Mouse (Mus musculus) kidney, adult 2 months (tissue): ENCODE measurements around the gene Slc18a3.

Experiments
- CTCF ChIP-seq: fragments of 200-500 bp; conservative IDR thresholded peaks from 2 replicates; pipeline ENCODE4 v1.5.1; 2011; ENCODE audit warnings: low read depth, mild to moderate bottlenecking, control low read depth, low read length, moderate library complexity, mixed read lengths; ENCODE audit not compliant: insufficient read depth, insufficient read length
- POLR2A ChIP-seq: fragments of 200-500 bp; IDR thresholded peaks from one replicate; pipeline ENCODE4 v1.6.1; 2011; ENCODE audit warnings: low read depth, low read length, control low read depth

DNA sequence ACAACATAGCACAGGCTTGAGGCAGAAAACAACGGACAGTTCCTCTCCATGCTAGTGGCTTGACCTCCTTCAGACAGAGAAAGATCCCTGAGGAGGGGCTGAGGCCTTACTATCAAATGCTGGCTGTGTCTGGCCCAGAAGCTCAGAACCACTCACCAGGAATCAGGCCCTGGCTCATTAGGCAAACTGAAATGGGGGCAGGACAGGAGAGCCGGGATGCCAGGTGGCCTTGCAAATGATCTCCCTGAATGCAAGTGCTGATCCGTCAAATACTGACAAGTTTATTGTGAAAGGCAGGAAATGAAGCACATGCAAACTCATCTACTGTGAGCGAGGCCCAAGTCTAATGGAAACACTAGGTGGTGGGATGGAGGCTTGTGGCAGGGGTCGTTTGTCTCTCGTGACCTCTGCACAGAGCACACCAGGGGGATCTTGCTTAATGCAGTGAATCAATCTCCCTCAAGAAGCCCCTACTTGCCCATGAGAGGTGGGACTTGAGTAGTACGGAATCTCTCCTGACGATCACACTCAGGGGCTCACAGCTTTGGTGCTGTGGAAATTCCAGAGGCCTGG is 35.5 kb downstream of the Slc18a3 start:
- TF ChIP-seq CTCF, result no peak
- no peak for TF ChIP-seq POLR2A
